Mouse (Mus musculus) ovary, adult 18-20 months (tissue): ENCODE data around the gene Fcho1.
"Not testable (repeated sequence)": the region's sequence is repeated elsewhere in the genome, so short reads cannot be mapped to it uniquely, and the experiment has no call there.

Experiments
- DNase-seq: peaks from one replicate; pipeline ENCODE4 v3.0.0; 2022; ENCODE audit warnings: low spot score, mixed read lengths

Fcho1 gene

GRCm38 (mm10) chr8:71725122-71725924 lies at the start of gene Fcho1:
Gene Fcho1, minus strand, starts transcription at chr8:71725716.
- DNase-seq, result peak; percentile 60

- no peak for DNase-seq
Measured at GRCm38 (mm10) chr8:71771336-71771735, 45.8 kb upstream of the Fcho1 start.

- no peak for DNase-seq
Measured at GRCm38 (mm10) chr8:71758816-71759215, 33.3 kb upstream of the Fcho1 start.

DNA sequence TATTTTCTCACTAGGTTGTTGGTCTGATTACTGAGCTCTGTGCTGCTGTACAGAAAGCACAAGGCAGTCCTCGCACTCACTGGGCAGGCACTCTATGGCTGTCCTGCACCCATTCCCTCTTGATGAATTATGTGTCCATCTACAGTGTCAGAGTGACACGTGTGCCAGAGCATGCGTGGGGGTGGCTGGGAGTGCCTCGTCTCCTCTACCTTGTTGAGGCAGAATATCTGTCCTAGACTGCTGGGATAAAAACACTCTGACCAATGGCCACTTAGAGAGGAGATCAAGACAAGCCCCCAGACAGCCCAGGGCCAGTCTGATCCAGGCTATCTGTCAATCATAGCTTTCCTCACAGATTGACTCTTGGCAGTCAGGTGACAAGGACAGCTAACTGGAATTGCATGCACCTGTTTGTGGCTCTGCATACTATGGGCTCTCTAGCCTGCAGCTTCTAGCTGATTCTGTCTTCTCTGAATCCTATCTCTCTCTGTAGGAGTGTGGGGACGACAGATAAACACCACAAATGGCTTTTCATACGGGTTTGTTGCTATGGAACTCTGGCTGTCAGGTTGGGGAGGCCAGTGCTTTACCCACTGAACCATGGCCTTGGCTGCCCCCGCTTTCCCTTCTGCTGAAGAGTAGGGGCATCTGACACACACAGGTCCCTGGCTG lies 27.5 kb upstream of the Fcho1 start:
- DNase-seq, result not testable (repeated sequence)

DNA sequence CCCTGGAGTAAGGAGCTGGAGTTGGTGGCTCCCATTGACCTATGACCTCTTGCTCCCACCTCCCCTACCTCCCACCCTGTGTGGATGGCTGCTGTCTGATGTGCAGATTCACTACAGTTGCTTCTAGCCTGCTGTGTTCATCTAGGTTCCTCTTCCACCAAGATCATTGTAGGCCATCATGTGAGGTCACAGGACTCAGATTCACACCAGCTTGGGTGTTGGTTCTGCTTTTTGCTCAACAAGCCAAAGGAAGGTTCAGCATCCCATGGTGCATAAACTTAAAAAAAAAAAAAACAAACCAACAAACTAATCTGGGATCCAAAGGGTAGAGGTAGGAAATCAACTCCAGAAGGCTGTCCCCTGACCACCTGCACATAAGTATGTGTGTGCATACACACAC lies 26.7 kb upstream of the Fcho1 start:
- DNase-seq, result not testable (repeated sequence)

- peak; percentile 40 for DNase-seq
Measured at GRCm38 (mm10) chr8:71751337-71751886, 25.9 kb upstream of the Fcho1 start.

DNA sequence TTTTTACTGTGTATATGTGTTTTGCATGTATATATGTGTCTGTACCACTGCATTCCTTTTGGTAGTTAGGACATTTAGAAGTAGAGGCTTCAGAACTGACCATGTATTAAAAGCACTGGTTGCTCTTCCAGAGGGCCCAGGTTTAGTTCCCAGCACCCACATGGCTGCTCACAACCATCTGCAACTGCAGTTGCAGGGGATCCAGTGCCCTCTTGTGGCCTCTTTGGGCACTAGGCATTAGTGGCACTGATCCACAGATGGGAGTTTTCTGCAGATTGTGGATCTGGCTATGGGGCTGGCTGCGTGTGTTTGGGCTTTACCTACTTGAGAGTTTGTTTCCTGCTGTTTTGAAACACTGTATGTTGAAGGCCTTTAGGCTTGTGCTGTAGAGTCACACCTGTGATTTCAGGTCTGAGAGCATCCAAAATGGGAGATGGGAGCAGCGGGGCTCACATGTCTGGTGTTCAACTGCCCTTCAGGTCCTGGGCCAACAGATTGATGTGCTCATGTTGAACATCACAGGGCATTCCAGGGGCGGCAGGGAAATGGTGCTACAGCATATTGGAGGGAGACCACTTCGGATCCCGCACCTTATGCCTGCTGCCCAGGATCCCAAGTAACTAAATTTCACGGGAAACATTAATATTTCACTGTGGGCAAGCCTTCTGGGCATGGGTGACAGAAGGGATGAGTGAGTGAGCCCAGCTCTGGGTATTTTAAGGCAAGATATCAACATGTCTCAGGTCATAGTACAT lies 24.0 kb upstream of the Fcho1 start:
- DNase-seq, result not testable (repeated sequence)

DNA sequence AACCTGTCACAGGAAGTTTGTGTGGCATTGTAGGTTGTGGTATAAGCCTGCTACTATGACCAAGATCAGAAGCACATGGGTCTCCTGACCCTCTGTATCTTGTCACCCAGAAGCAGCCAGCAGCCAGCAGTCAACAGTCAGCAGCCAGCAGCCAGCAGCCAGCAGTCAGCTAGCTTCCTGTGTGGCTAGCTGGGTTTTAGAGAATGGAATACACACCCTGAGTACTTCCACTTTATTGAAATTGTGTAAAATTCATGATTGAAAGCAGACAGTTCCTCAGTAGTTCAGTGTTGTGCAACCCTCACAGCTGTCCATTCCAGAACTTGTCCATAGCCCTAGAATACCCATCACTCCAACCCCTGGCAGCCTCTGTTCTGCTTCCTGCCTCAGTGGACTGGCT lies 21.6 kb upstream of the Fcho1 start:
- not testable (repeated sequence) for DNase-seq

GRCm38 (mm10) chr8:71745322-71745721 lies 19.8 kb upstream of the Fcho1 start:
- no peak for DNase-seq

DNA sequence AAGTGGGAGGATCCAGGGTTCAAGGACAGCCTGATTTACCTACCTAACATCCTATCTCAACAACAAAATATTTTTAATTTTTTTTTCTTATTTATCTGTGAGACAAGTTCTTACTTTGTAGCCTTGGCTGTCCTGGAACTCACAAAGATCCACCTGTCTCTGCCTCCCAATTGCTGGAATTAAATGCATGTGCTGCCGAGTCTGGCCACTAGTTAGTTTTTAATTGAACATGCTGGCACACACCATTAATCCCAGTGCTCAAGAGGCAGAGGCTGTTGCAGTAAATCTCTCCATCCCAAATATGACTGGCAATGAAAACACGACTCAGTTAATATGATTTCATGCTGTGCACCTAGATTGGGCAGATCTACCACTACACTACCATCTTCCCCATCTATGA lies 17.3 kb upstream of the Fcho1 start:
- DNase-seq, result no peak

GRCm38 (mm10) chr8:71741687-71742114 lies 16.2 kb upstream of the Fcho1 start:
- no peak for DNase-seq

GRCm38 (mm10) chr8:71741226-71741625 lies 15.7 kb upstream of the Fcho1 start:
- DNase-seq, result no peak

GRCm38 (mm10) chr8:71738316-71738715 lies 12.8 kb upstream of the Fcho1 start:
- not testable (repeated sequence) for DNase-seq

DNA sequence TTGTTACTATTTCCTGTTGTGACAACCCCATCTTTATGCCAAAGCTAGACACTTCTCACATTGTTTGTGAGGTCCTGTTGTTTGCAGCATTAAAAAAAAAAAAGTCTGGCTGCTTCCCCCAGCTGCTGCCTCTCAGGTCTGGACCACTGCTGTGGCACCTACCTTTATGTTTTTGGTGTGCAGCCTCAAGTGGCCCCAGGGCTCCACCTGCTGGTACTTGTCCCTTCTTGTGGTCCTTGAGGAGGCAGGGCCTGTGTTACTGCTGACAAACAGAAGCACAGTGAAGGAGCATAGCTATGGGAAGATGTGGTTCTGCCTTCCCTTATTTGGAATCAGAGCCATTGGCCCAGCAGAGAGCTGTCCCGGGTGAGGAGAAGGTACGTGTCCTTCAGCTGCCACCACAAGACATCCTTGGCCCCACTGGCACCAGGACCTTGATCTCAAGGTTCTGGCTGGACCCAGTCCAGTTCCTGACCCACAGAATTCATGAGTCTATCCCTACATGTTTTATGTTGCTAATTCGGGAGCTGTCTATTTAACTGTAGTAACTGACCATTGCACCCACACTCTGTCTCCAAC lies 6.2 kb upstream of the Fcho1 start:
- DNase-seq, result peak; percentile 42

- DNase-seq, result no peak
Measured at GRCm38 (mm10) chr8:71728826-71729620, 3.5 kb upstream of the Fcho1 start.

- no peak for DNase-seq
Measured at GRCm38 (mm10) chr8:71728240-71728785, 2.8 kb upstream of the Fcho1 start.

DNA sequence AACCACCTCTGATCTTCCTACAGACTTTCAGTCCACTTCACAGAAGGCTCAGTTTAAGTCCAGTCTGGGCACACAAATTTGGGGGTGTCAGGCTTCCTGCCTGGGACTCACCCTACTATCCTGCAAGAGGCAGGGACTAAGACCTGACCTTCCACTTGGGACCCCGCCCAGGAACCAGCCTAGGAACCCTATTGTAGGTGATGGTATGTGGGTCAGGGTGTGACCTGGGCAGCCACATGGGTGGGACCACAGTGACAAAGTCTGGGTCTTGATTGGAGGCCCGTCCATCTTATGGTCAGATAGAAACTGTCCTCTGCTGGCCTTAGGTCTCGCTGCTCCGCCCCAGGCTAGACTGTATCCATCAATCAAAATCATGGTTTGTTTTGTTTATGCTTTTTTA lies 1.1 kb downstream of the Fcho1 start:
- no peak for DNase-seq

- DNase-seq, result no peak
Measured at GRCm38 (mm10) chr8:71723047-71723551, 2.4 kb downstream of the Fcho1 start.

GRCm38 (mm10) chr8:71719928-71720457 lies 5.5 kb downstream of the Fcho1 start:
- no peak for DNase-seq

DNA sequence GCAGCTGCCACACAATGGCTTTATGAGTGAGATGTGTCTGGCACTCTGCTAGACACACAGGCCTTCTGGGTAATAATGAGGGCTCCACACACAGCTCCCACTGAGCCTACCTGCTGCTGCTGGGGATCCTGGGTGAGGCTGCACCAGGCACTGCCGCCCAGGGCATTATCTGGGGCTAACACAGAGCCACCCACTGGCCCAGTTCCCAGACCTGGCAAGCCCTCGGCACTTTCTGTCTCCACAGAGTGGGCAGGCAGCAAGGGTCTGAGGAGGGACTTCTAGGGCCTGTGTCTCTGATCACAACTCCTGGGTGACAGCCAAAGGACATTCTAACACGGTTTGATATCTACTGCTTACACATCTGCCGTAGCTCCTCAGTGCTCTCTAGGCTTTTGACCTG lies 6.3 kb downstream of the Fcho1 start:
- no peak for DNase-seq
